Mouse (Mus musculus) forebrain, embryonic 15.5 days (tissue): ENCODE data around the gene Gpr15. TPM values are rescaled to one million over a fixed set of nuclear protein-coding genes. Genes with fewer than 3 reads are reported as not detected.

Source experiments
- ATAC-seq: fragments of 200-750 bp; cut with Nextera tagmentation; replicated peaks from 2 replicates; pipeline ENCODE4 v1.8.0; 2017; ENCODE audit warnings: mild to moderate bottlenecking, moderate TSS enrichment, moderate library complexity
- H3K27ac ChIP-seq: fragments of 300-500 bp; sonication (generic); replicated peaks from 2 replicates; pipeline ENCODE4 v1.5.1; 2015; ENCODE audit warnings: mild to moderate bottlenecking, inconsistent platforms
- H3K27me3 ChIP-seq: fragments of 300-500 bp; sonication (generic); 2 replicates; pipeline ENCODE4 v1.6.1; 2015; ENCODE audit warnings: inconsistent platforms
- H3K36me3 ChIP-seq: fragments of 300-500 bp; sonication (generic); 2 replicates; pipeline ENCODE4 v1.6.1; 2015; ENCODE audit warnings: mild to moderate bottlenecking, inconsistent platforms
- H3K4me1 ChIP-seq: fragments of 300-500 bp; sonication (generic); 2 replicates; pipeline ENCODE4 v1.6.1; 2015; ENCODE audit warnings: inconsistent platforms
- H3K4me2 ChIP-seq: fragments of 300-500 bp; sonication (generic); replicated peaks from 2 replicates; pipeline ENCODE4 v1.6.1; 2015; ENCODE audit warnings: mild to moderate bottlenecking, inconsistent platforms
- H3K4me3 ChIP-seq: fragments of 300-500 bp; sonication (generic); 2 replicates; pipeline ENCODE4 v1.5.1; 2015; ENCODE audit warnings: mild to moderate bottlenecking, inconsistent platforms
- H3K9ac ChIP-seq: fragments of 300-500 bp; sonication (generic); replicated peaks from 2 replicates; pipeline ENCODE4 v1.6.1; 2015; ENCODE audit warnings: mild to moderate bottlenecking, inconsistent platforms
- H3K9me3 ChIP-seq: fragments of 300-500 bp; sonication (generic); 2 replicates; pipeline ENCODE4 v1.6.1; 2016; ENCODE audit warnings: inconsistent platforms
- WGBS: fragments of 180-500 bp; shearing (Covaris S2); methylation state at CpG from one replicate; pipeline ENCODE4 v1.1.7; 2015; ENCODE audit warnings: mixed read lengths; 5-methylcytosine and 5-hydroxymethylcytosine counted together
- polyA plus RNA-seq: library from polyadenylated mRNA; unstranded; fragments of >200 nt; fragmentation: Nextera tagmentation; extraction: Ambion mirVana; gene quantifications from 2 replicates; pipeline ENCODE4 v1.2.1, GENCODE M21; 2015

The Gpr15 gene
- polyA plus RNA-seq, 1 experiment from 2014 or later: 0.23 TPM

DNA sequence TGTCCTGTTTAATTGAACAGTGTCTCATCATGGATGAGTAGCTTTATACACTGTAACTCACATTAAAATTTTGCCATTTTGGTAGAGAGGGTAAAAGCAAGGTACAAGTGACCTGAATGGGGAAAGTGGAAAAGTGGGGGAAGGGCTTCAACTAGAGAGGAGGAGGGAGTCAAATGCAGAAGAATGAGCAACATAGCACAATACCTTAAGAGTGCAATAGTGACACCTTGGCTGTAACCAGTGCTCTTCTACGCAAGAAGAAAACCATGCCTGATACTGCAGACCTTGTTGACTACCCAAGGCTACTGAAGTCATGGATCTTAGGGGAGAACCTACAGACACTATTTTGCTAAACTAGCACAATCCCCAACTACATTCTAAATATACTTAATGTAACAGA is 21.6 kb downstream of the Gpr15 start:
- Histone ChIP-seq H3K4me1 (no peaks in the 10 kb centered on the region), H3K27me3 (no peaks in the 10 kb centered on the region), H3K9me3 (no peaks in the 10 kb centered on the region), H3K4me3 (no peak overlapping the region), H3K9ac (no peak overlapping the region), H3K4me2 (no peak overlapping the region), H3K36me3 (no peaks in the 10 kb centered on the region), H3K27ac (no peak overlapping the region)
- no peak for ATAC-seq
- WGBS: 89% methylated on average over 1 of the region's 1 CpGs

DNA sequence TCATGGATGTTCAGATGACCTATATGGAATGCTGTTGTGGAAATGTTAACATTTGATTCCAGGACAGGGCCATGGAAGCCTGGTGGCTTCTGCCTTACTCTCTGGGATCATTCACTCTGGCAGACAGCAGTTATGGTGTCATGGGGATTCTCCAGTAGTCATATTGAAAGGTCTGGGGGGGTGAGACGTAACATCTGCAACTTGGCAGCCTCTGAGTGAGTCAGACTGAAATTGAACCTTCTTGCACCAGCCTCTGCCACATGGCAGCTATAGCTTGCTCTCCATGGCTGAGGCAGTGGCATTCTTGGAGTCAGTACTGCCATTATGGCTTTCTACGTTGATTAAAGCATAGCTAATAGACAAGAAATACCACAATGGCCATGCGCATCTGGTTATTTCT is 22.1 kb downstream of the Gpr15 start:
- no peak for ATAC-seq
- no peak overlapping the region for H3K4me2 ChIP-seq
- no peaks in the 10 kb centered on the region for H3K4me1 ChIP-seq
- no peak overlapping the region for H3K27ac ChIP-seq
- no peaks in the 10 kb centered on the region for H3K9me3 ChIP-seq
- H3K4me3 ChIP-seq: no peak overlapping the region
- H3K27me3 ChIP-seq: no peaks in the 10 kb centered on the region
- WGBS: 88% methylated on average over 3 of the region's 3 CpGs
- no peak overlapping the region for H3K9ac ChIP-seq
- no peaks in the 10 kb centered on the region for H3K36me3 ChIP-seq

DNA sequence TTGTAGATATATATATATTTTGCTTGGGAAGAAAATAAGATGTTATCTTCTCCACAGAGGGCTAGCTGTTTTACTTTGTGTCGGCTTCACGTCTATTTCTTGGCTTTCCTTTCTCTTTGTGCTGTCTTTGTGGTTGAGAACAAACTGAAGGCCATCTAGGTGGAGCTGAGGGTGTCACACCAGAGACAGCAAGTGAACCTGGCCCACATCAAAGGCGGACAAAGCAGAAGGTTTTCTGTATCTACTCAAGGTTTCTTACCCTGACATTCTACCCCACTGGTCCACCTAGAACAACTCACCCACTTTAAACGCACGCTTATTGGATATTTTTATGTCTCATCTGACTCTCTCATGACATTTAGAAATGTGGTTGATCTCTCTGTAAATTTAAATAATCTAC is 24.8 kb downstream of the Gpr15 start:
- Histone ChIP-seq H3K4me3 (no peak overlapping the region), H3K27ac (no peak overlapping the region), H3K9me3 (no peaks in the 10 kb centered on the region), H3K4me2 (no peak overlapping the region), H3K4me1 (no peaks in the 10 kb centered on the region), H3K9ac (no peak overlapping the region), H3K27me3 (no peaks in the 10 kb centered on the region), H3K36me3 (no peaks in the 10 kb centered on the region)
- 91% methylated on average over 5 of the region's 5 CpGs for WGBS
- no peak for ATAC-seq

DNA sequence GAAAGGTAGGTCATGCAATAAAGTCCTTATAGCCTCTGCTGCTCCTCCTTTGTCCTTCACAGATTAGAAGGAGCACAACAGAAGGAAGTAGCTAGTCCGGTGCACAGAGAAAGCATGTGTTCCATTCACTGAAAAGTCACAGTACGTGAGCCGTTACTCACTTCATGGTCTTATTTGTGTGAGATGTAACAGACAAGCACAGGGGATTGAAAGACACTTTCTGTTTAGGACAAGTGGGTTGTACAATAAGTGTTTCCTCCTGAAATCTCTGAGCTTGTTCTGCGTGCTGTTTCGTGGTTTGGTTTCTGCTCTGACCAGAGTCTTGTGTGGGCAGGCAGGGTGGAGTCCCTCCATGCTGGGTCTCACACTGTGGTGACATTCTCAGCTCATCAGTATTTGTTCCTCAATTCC is 28.5 kb downstream of the Gpr15 start:
- H3K4me3 ChIP-seq: no peak overlapping the region
- no peaks in the 10 kb centered on the region for H3K9me3 ChIP-seq
- H3K27me3 ChIP-seq: no peaks in the 10 kb centered on the region
- no peak overlapping the region for H3K27ac ChIP-seq
- H3K4me2 ChIP-seq: no peak overlapping the region
- no peak for ATAC-seq
- no peak overlapping the region for H3K9ac ChIP-seq
- no peaks in the 10 kb centered on the region for H3K36me3 ChIP-seq
- WGBS: 85% methylated on average over 5 of the region's 5 CpGs
- H3K4me1 ChIP-seq: no peaks in the 10 kb centered on the region

DNA sequence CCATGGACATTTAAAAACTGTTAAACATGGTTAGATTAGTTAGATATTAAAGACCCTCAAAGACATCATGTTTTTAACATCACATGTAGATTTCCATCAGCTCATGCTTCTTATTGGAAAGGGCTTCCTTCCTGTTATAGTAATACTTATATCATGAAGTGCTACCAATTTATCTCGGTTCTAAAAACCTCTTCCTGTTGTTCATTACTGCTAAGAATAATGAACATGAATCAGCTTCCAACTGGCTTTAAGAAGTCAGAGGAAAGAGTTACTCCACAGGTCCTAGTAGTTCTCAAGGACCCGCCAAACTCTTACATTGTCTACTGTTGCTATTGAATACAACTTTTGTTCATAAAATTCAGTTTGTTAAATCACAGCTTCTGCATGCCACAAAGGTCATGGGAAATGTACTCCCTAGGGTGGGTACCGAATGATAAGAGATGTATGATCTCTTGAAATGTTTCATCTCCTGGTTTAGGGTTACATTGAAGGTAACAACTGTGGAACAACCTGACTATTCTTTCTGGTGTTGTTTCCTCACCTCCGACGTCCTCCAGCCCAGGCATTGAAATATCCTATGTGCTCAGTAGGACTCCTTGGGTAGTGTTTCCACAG is 29.2 kb downstream of the Gpr15 start:
- H3K9me3 ChIP-seq: no peaks in the 10 kb centered on the region
- no peaks in the 10 kb centered on the region for H3K36me3 ChIP-seq
- no peak overlapping the region for H3K4me3 ChIP-seq
- H3K27ac ChIP-seq: no peak overlapping the region
- H3K4me1 ChIP-seq: no peaks in the 10 kb centered on the region
- WGBS: 89% methylated on average over 5 of the region's 5 CpGs
- no peak overlapping the region for H3K9ac ChIP-seq
- no peaks in the 10 kb centered on the region for H3K27me3 ChIP-seq
- ATAC-seq: no peak
- no peak overlapping the region for H3K4me2 ChIP-seq

DNA sequence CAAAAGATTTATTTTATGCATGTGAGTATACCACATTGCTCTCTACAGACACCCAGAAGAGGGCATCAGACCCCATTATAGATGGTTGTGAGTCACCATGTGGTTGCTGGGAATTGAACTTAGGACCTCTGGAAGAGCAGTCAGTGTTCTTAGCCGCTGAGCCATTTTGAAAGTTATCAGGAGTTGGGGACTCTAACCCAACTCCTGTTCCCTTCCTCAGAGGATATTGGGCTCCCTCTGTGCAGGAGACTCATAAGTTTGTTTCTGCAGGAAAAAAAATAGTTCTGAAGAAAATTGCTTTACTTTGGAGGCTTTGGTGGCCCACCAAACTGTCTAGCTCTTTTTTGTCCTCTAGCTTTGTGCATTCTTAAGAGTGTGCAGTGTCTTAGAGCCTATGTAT is 30.3 kb downstream of the Gpr15 start:
- Histone ChIP-seq H3K27ac (no peak overlapping the region), H3K4me1 (no peaks in the 10 kb centered on the region), H3K27me3 (no peaks in the 10 kb centered on the region), H3K4me3 (no peak overlapping the region), H3K36me3 (no peaks in the 10 kb centered on the region), H3K9ac (no peak overlapping the region), H3K9me3 (no peaks in the 10 kb centered on the region), H3K4me2 (no peak overlapping the region)
- 94% methylated on average over 1 of the region's 1 CpGs for WGBS
- no peak for ATAC-seq

DNA sequence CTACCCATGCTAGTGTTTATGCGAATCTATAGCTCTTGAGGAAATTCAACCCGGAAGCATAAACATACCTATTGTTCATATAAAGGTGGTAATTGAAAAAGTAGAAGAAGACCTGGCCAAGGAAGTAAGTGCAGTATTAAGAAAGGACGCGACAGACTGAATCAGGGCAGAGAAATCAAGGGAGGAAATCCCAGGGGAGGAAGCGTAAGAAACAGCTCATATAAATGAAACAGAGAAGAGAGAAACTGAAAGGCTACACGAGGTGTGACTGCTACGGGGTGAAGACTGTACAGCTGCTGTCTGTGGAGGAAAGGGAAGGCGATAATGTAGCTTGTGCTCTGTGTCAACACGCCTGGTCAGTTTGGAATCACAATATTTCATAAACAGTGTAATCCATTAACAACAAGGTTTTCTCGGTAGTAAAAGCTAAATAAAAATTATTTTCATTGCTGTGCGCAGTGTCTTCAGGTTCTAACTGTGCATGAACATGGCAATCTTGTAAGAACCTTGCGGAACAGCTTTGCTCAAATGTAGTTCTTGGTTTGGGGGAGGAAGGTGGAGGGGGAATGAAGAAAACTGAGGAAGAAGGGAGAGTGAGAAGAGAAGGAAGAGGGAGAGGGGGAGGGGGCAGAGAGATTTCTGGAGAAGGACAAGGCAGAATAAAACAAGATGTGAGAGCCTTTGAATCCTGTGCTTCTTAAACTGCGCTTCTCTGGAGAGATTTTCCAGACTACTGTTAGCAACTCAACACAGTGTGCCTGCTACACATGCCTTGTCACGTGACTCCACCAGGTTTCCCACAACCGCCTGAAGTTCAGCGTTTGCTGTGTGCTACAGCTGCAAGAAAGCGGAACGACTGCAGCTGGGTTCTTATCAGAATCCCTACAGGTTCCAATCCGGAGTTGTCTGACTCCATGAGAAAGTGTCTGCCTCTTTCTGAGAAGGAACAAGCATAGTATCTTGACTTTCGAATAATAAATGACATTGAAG is 33.0 kb downstream of the Gpr15 start:
- ATAC-seq: no peak
- no peaks in the 10 kb centered on the region for H3K4me1 ChIP-seq
- no peaks in the 10 kb centered on the region for H3K27me3 ChIP-seq
- H3K36me3 ChIP-seq: peaks cover 6% of the 10 kb centered on the region; the same call in 1 of the 2 replicates
- 83% methylated on average over 20 of the region's 20 CpGs for WGBS
- H3K9me3 ChIP-seq: no peaks in the 10 kb centered on the region
- H3K4me3 ChIP-seq: no peak overlapping the region
- no peak overlapping the region for H3K4me2 ChIP-seq
- no peak overlapping the region for H3K27ac ChIP-seq
- H3K9ac ChIP-seq: no peak overlapping the region

DNA sequence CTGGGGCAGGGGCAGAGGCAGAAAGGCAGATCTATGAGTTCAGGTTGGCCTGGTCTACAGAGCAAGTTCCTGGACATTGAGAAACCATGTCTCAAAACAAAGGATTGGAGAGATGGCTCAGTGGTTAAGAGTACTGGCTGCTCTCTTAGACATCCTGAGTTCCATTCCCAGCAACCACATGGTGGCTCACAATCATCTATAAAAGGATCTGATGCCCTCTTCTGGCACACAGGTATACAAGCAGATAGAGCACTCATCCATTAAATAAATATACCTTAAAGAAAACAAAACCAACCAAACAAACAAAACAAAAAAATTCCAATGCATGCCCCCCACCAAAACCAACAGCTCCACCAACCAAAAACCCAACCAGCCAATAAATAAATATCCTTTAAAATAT is 34.3 kb downstream of the Gpr15 start:
- Histone ChIP-seq H3K36me3 (peaks cover 8% of the 10 kb centered on the region; the same call in 1 of the 2 replicates), H3K9me3 (no peaks in the 10 kb centered on the region), H3K4me2 (no peak overlapping the region), H3K27me3 (no peaks in the 10 kb centered on the region), H3K4me3 (no peak overlapping the region), H3K9ac (no peak overlapping the region), H3K27ac (no peak overlapping the region), H3K4me1 (no peaks in the 10 kb centered on the region)
- ATAC-seq: no peak

DNA sequence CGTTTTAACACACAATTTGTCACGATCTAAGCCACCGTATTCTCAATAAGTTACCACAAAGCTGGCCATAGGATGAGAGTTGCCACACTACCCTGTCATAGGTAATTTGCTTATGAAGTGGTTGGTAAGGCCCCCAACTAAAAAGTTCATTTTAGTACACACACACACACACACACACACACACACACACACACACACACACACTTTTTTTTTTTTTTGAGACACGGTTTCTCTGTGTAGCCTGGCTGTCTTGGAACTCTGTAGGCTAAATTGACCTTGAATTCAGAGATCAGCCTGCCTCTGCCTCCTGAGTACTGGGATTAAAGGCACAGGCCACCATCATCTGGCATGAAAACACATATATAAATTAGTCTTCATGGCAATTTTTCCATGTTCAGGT is 35.0 kb downstream of the Gpr15 start:
- WGBS: 90% methylated on average over 4 of the region's 4 CpGs

DNA sequence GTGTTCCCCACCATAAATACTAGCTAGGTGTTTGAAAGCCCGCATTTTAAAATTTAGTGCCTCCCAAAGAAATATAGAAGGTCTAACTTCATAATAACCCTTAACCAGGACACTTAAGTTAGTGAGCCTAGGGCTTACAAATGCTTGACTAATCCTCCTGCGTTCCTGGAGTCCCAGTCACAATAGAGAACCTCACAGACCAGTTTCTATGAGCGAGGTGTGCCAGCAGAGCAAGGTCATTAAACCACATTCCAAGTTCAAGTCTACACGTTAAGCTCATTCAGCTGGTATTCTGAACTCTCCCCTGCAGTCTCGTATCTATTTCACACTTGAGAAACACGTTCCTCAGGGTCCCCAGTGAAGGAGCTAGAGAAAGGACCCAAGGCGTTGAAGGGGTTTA is 36.0 kb downstream of the Gpr15 start:
- H3K9me3 ChIP-seq: no peaks in the 10 kb centered on the region
- H3K4me1 ChIP-seq: no peaks in the 10 kb centered on the region
- H3K27ac ChIP-seq: no peak overlapping the region
- WGBS: 82% methylated on average over 7 of the region's 7 CpGs
- no peak overlapping the region for H3K4me2 ChIP-seq
- H3K27me3 ChIP-seq: no peaks in the 10 kb centered on the region
- no peak overlapping the region for H3K9ac ChIP-seq
- peaks cover 14% of the 10 kb centered on the region for H3K36me3 ChIP-seq
- no peak overlapping the region for H3K4me3 ChIP-seq
- no peak for ATAC-seq

More for the DNA sequence above, 35.0 kb downstream of the Gpr15 start:
- Histone ChIP-seq H3K4me2 (no peak overlapping the region), H3K27ac (no peak overlapping the region), H3K9ac (no peak overlapping the region), H3K9me3 (no peaks in the 10 kb centered on the region), H3K4me3 (no peak overlapping the region), H3K27me3 (no peaks in the 10 kb centered on the region), H3K4me1 (no peaks in the 10 kb centered on the region), H3K36me3 (peaks cover 8% of the 10 kb centered on the region; the same call in 1 of the 2 replicates)
- ATAC-seq: no peak

DNA sequence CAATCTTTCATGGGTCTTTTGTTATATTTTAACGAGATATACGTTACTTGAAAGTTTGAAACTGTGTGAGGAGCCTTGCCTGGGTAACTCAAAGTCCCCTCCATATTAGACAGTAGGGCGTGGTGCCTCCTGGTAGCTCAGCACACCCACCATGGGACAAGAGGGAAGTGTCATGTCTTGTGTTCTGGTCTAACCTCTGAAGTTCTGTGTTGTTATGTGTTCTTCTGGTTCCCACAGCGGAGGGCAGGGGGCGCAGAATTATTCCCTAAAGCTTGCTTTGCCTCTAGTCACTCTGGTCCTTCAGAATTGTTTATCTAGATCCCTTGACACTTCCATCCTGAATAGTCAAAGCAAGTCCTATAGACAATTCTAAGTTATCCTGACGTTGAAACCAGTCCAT is 36.8 kb downstream of the Gpr15 start:
- Histone ChIP-seq H3K27ac (no peak overlapping the region), H3K36me3 (peaks cover 15% of the 10 kb centered on the region), H3K27me3 (no peaks in the 10 kb centered on the region), H3K4me1 (no peaks in the 10 kb centered on the region), H3K9me3 (no peaks in the 10 kb centered on the region), H3K9ac (no peak overlapping the region), H3K4me3 (no peak overlapping the region), H3K4me2 (no peak overlapping the region)
- WGBS: 87% methylated on average over 6 of the region's 6 CpGs
- ATAC-seq: no peak

DNA sequence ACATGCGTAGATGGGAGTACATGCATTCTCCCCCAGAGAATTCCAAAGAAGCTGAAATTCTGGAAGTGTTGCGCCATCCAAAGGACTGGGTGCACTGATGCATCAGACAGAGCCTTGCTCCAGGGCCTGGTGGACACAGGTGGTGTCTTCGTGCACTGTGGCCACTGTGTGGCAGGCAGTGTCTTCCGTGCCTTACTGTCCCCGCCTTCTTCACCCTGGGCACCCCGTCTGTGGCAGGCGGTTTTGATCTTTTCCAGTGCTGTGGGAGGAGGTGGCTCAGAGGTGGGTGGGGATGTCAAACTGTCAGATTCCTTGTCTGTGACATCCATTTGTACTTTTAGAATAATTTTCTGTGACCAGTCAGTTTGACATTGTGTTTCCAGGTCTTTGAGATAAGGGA is 40.2 kb downstream of the Gpr15 start:
- no peak overlapping the region for H3K4me2 ChIP-seq
- H3K9ac ChIP-seq: no peak overlapping the region
- no peaks in the 10 kb centered on the region for H3K9me3 ChIP-seq
- no peak overlapping the region for H3K4me3 ChIP-seq
- WGBS: 85% methylated on average over 7 of the region's 7 CpGs
- H3K4me1 ChIP-seq: no peaks in the 10 kb centered on the region
- no peaks in the 10 kb centered on the region for H3K27me3 ChIP-seq
- no peak for ATAC-seq
- H3K36me3 ChIP-seq: peaks cover 39% of the 10 kb centered on the region
- H3K27ac ChIP-seq: no peak overlapping the region
